Mouse (Mus musculus) ES-E14 (cell line): ENCODE data around the gene Il12rb1.

Experiments
- MAFK ChIP-seq: IDR thresholded peaks from 2 replicates; pipeline ENCODE4 v1.6.1; 2014; ENCODE audit warnings: mild to moderate bottlenecking, low read depth, low read length, inconsistent platforms; ENCODE audit not compliant: insufficient read depth
- ZNF384 ChIP-seq: IDR thresholded peaks from 2 replicates; pipeline ENCODE4 v1.6.1; 2012; ENCODE audit warnings: low read depth, low read length, inconsistent platforms

DNA sequence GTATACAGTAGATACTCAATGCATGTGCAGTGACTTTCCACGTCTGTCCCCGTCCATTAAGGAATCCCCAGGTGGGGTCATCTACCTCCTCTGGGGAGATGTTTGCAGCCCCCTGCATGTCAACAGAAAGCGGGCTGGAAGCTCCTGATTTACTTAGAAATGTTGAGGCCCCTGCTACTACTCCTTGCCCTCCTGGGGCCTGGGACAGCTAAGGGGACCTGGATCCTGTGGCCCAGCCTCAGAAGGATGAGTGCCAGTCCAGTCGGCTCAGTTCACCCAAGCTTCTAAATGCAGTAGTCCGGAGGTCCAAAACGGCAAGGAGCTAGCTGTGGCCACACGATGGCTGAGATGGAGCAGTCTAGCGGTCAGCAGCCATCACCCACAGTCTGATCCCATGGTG is 35.7 kb downstream of the Il12rb1 start:
- TF ChIP-seq MAFK = no peak
- no peak for TF ChIP-seq ZNF384
